Mouse (Mus musculus) G1E-ER4 (cell line): ENCODE data around the gene Lap3. TPM values are rescaled to one million over a fixed set of nuclear protein-coding genes. Genes with fewer than 3 reads are reported as not detected.

Experiments used
- GATA1 ChIP-seq: IDR thresholded peaks from one replicate; pipeline ENCODE4 v1.8.0; 2012; ENCODE audit warnings: low read length, inconsistent platforms
- polyA plus RNA-seq: library from polyadenylated mRNA; stranded (reverse); fragments of >175 nt; gene quantifications from 2 replicates; pipeline ENCODE4 v1.2.3, GENCODE M21; 2012

The Lap3 gene
- polyA plus RNA-seq, 1 experiment, result 27.0 TPM

GRCm38 (mm10) chr5:45521601-45522000, 28.4 kb downstream of the Lap3 start:
- TF ChIP-seq GATA1, result no peak

GRCm38 (mm10) chr5:45525101-45525500, 31.9 kb downstream of the Lap3 start:
- TF ChIP-seq GATA1, result no peak

GRCm38 (mm10) chr5:45526338-45526737, 33.2 kb downstream of the Lap3 start:
- no peak for TF ChIP-seq GATA1

- TF ChIP-seq GATA1, result no peak
Measured at GRCm38 (mm10) chr5:45529696-45530095, 36.5 kb downstream of the Lap3 start.

GRCm38 (mm10) chr5:45534319-45535098, 41.3 kb downstream of the Lap3 start:
- TF ChIP-seq GATA1, result no peak

- TF ChIP-seq GATA1, result no peak
Measured at GRCm38 (mm10) chr5:45535177-45535576, 42.0 kb downstream of the Lap3 start.

- no peak for TF ChIP-seq GATA1
Measured at GRCm38 (mm10) chr5:45539502-45539901, 46.3 kb downstream of the Lap3 start.

- no peak for TF ChIP-seq GATA1
Measured at GRCm38 (mm10) chr5:45543374-45543773, 50.2 kb downstream of the Lap3 start.

- no peak for TF ChIP-seq GATA1
Measured at GRCm38 (mm10) chr5:45549586-45549985, 56.4 kb downstream of the Lap3 start.

Other genes with a start within 250 kb of the Lap3 start
- 114 and 136 TPM in 2 replicates for gene Qdpr, start 43.1 kb upstream of the Lap3 start, polyA plus RNA-seq
- not detected in 2 replicates for gene Clrn2, start 39.6 kb upstream of the Lap3 start, polyA plus RNA-seq
- 46.6 and 58.6 TPM in 2 replicates for gene Med28, start 26.9 kb downstream of the Lap3 start, polyA plus RNA-seq
- gene Fam184b, start 146.2 kb downstream of the Lap3 start, polyA plus RNA-seq, result 0.01 TPM in 1 of 2 replicates, not detected in the other
- 7.7 and 8.2 TPM in 2 replicates for gene Ncapg, start 176.5 kb downstream of the Lap3 start, polyA plus RNA-seq